Mouse (Mus musculus) kidney, adult 11 months (tissue): ENCODE measurements around the gene C1qtnf2.

Source experiments
- DNase-seq: peaks from one replicate; pipeline ENCODE4 v3.0.0; 2022

C1qtnf2 gene

DNA sequence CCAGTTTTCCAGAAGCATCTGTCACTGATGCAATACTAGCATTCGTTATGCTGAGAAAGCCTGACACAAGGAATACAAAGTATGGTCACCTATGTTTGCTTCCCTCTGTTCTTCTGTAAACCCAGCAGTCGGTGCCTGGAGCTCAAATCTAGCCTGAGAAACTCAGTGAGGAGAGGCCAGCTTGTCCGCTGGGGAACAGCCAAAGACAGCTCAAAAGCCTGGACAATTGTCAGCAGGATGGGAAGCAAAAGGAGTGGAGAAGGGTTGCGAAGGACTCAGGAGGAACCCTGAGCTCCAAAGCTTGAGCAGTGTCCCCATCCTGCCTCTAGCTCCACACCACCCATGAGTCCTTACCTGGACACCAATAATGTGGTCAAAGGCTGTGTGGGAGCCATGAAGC is 10.0 kb downstream of the C1qtnf2 start:
- no peak for DNase-seq

- DNase-seq, result no peak
Observed at GRCm38 (mm10) chr11:43484652-43485051, 10.6 kb downstream of the C1qtnf2 start.

GRCm38 (mm10) chr11:43485855-43486254 is 11.8 kb downstream of the C1qtnf2 start:
- DNase-seq, result no peak

DNA sequence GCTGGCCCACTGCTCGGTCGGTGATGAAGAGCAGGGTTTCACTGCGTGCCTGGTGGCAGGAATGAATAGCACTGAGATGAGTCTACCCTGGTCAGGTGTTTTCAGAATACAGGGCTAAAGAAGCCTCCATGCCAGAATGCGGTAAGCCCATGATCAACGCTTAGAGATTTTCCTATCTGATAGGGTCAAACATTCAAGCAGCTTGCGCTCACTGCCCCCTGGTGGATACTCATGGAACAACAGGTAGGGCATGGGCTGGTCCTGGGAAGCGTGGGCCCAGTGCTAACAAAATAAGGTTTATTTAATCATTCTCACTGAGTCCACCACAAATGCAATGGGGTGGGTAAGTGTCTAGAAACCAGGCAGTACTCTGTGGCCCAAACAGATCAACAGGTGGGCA is 18.6 kb downstream of the C1qtnf2 start:
- DNase-seq, result peak; percentile 45

- DNase-seq, result no peak
Observed at GRCm38 (mm10) chr11:43493815-43494409, 19.8 kb downstream of the C1qtnf2 start.

DNA sequence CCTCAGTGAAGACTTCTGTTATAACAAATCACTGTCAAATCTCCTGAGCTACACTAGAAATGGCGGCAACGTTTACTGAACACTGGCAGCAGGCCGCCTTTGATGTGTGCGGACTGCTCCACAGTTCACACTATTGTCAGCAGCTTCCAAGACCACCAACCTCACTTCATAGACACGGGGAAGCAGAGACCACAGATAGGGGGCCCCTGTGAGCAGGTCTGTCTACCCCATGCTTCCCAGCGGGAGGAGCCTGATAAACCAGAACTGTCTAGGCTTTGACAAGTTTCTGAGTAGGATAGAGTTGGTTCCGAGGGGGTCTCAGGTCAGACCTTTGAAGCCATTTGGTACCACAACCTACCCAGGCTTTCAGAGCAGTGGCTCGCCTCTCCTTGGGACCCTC is 21.0 kb downstream of the C1qtnf2 start:
- DNase-seq, result no peak

DNA sequence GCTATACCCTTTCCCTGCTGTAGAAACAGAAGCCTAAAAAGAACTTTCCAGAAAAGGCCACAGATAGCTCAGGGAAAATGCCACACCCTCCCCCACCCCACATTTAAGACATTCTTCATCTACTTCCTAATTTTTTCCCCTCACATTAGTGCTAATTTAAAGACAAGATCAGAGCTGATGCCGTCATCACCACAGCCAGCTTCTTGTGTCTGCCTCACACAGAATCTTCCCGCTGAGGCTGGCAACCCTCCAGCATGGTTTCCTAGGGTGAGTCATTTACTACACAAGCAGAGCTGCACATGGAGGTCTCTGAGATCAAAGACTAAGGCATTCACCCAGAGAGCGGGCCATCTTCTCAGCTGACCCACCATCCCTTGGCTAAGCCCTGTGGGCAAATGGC is 21.5 kb downstream of the C1qtnf2 start:
- DNase-seq, result no peak

- no peak for DNase-seq
Observed at GRCm38 (mm10) chr11:43501256-43501655, 27.2 kb downstream of the C1qtnf2 start.

GRCm38 (mm10) chr11:43505188-43505587 is 31.1 kb downstream of the C1qtnf2 start:
- no peak for DNase-seq

DNA sequence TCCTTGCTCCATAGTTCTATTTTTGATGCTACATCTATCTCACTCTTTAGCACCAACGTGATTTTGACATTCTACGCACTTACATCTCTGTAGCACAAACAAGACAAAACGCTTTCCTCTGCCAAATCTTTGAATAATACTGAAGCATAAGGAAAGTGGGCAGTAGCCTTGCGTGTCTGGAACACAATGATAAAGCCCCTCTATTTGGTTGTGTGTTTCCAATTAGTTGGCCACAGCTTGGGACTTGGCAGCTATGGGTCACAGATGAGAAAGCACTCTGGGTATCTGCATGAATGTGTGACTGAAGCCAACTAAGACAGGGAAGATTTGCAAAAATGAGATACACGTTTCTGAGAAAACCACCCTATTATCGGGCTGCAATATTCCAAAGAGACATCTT is 33.9 kb downstream of the C1qtnf2 start:
- no peak for DNase-seq

DNA sequence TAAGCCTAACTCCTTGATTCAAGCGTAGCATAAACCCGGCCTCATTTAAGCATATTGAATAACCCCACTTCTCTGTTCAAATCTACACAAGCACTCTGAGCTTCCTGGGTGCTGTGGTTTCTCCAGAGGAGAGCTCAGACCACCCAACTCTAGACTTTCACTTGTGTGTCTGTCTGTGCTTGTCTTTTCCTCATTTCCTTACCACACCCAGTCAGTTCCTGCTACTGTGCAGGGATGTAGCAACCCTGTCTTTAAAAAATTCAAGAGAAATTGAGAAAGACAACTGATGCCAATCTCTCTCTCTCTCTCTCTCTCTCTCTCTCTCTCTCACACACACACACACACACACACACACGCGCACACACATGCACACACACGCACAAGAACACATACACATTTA is 35.8 kb downstream of the C1qtnf2 start:
- DNase-seq, result no peak

GRCm38 (mm10) chr11:43512661-43513190 is 38.6 kb downstream of the C1qtnf2 start:
- DNase-seq, result no peak

DNA sequence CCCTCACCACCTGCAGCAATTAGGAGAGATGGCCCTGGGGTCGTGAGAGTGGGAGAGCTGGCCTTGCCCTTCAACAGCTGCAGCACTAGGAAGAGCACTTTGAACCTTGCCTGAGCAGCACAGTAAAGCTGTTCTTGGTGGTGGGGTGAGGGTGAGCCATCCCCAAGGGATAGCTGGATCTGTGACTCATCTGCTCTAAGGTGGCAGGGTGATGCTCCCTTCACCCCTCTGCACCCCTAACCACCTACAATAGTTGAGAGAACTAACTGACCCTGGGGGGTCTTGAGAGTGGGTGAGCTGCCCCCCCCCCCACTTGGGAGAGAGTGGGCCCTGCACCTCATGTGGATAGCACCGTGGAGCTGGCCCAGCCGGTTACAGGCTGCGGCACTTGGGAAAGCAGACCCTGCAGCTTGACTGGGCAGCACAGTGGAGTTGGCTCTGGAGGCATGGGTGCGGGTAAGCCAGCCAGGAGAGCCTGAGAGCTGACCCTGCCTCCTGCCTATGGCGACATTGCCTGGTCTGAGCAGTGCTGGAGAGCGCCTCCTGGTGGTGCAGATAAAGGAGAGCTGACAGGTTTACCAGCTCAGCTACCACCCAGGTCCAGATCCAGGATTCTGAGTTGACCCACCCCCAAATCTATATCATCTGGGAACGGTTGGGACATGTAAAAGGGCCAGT is 42.4 kb downstream of the C1qtnf2 start:
- no peak for DNase-seq

DNA sequence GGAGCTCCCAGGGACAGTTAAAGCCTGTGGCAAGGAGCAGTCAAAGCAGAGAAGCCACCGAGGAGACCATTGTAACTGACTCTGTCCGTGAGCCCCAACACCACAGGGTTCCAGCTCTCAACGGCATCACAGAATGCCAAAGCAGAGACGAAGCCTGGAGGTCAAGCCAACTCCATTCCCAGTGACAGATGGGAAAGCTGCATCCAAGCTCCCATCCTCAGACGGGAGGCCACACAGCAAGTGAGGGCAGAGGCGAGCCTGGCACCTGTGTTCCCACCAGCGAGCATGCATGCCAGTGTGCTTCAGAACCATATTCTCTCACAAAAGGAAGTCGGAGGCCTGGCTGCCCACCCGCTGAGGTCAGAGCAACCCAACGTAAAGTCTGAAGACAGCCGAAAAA is 43.6 kb downstream of the C1qtnf2 start:
- DNase-seq, result no peak

DNA sequence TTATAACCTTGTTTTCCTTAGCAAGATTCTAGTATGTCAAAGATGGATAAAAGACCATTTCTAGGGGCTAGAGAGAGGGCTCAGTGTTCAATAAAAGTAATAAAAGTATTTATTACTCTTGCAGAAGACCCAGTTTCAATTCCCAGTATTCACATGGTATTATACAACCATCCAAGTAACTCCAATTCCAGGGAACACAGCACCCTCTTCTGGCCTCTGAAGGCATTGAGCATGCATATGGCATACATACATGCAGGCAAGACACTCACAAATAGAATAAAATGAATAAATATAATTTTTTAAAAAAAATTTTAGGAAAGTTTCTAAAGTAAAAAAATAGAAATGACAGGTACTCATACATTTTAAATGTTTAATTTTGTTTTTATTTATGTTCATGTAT is 44.0 kb downstream of the C1qtnf2 start:
- no peak for DNase-seq

- no peak for DNase-seq
Observed at GRCm38 (mm10) chr11:43518821-43519220, 44.7 kb downstream of the C1qtnf2 start.

DNA sequence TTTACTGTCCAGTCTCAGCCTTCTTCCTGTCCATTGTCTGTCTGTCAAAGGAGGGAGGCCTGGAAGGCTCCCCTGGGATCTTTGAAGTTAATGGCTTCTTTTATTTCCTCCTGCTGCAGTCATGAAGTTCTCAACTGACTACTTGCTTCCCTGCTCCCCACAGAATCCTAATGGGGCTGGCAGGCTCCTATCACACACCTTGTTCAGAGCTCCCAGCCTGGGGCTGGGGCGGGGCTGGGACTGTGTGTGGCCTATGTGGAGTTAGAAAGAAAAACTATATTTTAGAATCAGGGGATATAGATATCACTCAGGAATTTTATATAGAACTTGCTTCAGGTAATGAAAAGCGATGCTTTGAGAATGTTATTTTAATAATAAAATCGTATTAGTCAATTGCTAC is 46.4 kb downstream of the C1qtnf2 start:
- peak; percentile 9 for DNase-seq

- DNase-seq, result no peak
Observed at GRCm38 (mm10) chr11:43528078-43528682, 54.1 kb downstream of the C1qtnf2 start.

GRCm38 (mm10) chr11:43528683-43529499 is 54.8 kb downstream of the C1qtnf2 start, which contains the start of gene Ccnjl:
TSS of gene Ccnjl (plus strand) at chr11:43528784.
- peak; percentile 11 for DNase-seq

DNA sequence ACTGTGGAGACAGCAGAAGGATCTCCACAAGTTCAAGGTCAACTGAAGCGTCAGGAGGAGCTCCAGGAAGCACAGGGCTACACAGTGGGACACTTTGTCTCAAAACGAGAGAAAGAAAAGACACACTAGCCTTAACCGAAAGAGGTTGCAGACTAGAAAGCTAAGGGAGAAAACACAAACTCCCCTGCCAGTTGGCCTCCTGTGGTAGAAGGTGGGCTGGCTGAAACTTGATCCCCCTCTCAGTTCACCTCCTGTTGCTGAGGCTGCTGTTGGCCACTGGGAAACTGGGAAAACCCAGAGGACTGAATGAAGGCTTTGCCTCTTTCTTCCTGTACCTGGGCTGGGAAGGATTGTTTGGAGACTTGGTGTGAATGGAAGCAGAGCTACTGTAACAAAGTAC is 56.0 kb downstream of the C1qtnf2 start:
- DNase-seq, result no peak

DNA sequence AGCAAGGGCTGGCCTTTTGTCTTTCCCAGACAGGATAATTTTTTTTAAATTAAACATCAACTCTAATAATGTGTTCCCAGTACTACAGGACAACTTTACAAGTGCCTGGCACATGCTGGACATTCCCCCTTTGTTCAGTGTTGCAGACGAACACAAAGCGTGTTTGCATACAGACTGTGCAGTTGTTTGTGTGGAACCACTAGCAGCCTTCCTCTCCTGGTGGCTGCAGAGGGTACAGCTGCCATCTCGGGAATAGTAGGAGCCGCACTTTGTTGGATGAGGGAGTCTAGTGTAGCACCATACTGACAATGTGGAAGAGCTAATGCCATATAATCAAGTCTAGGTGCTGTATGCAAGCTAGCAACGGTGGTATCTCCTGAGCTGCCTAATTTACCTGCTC is 57.5 kb downstream of the C1qtnf2 start:
- DNase-seq, result no peak

DNA sequence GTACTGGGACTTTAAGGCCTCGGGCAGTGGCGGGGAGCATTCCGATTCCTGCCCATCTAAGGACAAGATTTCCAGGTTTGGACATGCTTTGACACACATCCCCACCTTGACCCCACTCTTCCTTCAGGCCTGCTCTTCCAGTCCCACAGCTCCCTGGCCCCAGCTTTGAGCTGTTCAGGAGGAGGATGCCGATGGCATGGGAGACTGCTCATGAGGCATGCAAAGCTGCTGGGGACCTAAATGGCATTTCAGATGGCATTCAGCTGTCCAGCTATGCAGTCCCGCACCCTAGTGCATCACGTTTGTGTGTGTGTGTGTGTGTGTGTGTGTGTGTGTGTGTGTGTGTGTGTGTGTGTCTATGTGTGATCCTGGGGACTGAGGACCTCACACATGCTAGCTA is 63.0 kb downstream of the C1qtnf2 start:
- no peak for DNase-seq

- DNase-seq, result no peak
Observed at GRCm38 (mm10) chr11:43539863-43540262, 65.8 kb downstream of the C1qtnf2 start.
